Mouse (Mus musculus) spleen, adult 2 months (tissue): ENCODE data around the gene Tmem223.

Source experiments
- CTCF ChIP-seq: fragments of 200-500 bp; IDR thresholded peaks from 2 replicates; pipeline ENCODE4 v1.5.1; 2011; ENCODE audit warnings: mild to moderate bottlenecking, inconsistent platforms; ENCODE audit not compliant: insufficient read depth, insufficient read length, insufficient replicate concordance; ENCODE audit errors: extremely low read depth
- POLR2A ChIP-seq: fragments of 200-500 bp; IDR thresholded peaks from 2 replicates; pipeline ENCODE4 v1.6.1; 2011; ENCODE audit warnings: low read depth, low read length, inconsistent platforms

DNA sequence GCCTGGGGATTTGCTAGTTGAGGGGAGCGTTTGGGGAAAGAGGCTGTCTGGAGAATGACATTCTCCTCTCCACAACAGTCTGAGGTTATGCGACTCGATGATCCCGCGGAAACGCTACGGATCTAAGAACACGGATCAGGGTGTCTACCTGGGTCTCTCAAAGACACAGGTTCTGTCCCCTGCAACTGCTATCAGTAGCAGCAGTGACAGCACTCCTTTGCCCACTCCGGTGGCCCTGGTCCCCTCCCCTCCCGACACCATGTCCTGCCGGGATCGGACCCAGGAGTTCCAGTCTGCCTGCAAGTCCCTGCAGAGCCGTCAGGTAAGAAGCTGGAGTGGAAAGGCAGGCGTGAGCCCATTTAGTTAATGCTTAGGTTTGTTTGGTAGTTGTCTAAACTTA is 28.6 kb upstream of the Tmem223 start:
- TF ChIP-seq POLR2A (no peak), CTCF (no peak)
